Mouse (Mus musculus) limb, embryonic 15.5 days (tissue): ENCODE measurements around the gene Fam13a. TPM values are rescaled to one million over a fixed set of nuclear protein-coding genes. Genes with fewer than 3 reads are reported as not detected.

ENCODE experiments used
- ATAC-seq: fragments of 200-750 bp; cut with Nextera tagmentation; 2 replicates; pipeline ENCODE4 v1.8.0; 2017; ENCODE audit warnings: low read depth, moderate TSS enrichment; ENCODE audit not compliant: insufficient number of reproducible peaks, low FRiP score, low TSS enrichment
- H3K27ac ChIP-seq: fragments of 300-500 bp; sonication (generic); 2 replicates; pipeline ENCODE4 v1.5.1; 2015; ENCODE audit warnings: moderate library complexity, mild to moderate bottlenecking, inconsistent platforms
- H3K27me3 ChIP-seq: fragments of 300-500 bp; sonication (generic); 2 replicates; pipeline ENCODE4 v1.6.1; 2015; ENCODE audit warnings: inconsistent platforms
- H3K36me3 ChIP-seq: fragments of 300-500 bp; sonication (generic); 2 replicates; pipeline ENCODE4 v1.6.1; 2015; ENCODE audit warnings: inconsistent platforms
- H3K4me1 ChIP-seq: fragments of 300-500 bp; sonication (generic); 2 replicates; pipeline ENCODE4 v1.6.1; 2015; ENCODE audit warnings: inconsistent platforms
- H3K4me2 ChIP-seq: fragments of 300-500 bp; sonication (generic); 2 replicates; pipeline ENCODE4 v1.6.1; 2015; ENCODE audit warnings: mild to moderate bottlenecking, inconsistent platforms
- H3K4me3 ChIP-seq: fragments of 300-500 bp; sonication (generic); 2 replicates; pipeline ENCODE4 v1.5.1; 2015; ENCODE audit warnings: mild to moderate bottlenecking, inconsistent platforms
- H3K9ac ChIP-seq: fragments of 300-500 bp; sonication (generic); 2 replicates; pipeline ENCODE4 v1.6.1; 2015; ENCODE audit warnings: inconsistent platforms
- H3K9me3 ChIP-seq: fragments of 300-500 bp; sonication (generic); 2 replicates; pipeline ENCODE4 v1.6.1; 2016; ENCODE audit warnings: inconsistent platforms
- WGBS: fragments of 180-500 bp; shearing (Covaris S2); methylation state at CpG from one replicate; pipeline ENCODE4 v1.1.7; 2015; 5-methylcytosine and 5-hydroxymethylcytosine counted together
- polyA plus RNA-seq: library from polyadenylated mRNA; unstranded; fragments of >200 nt; fragmentation: Nextera tagmentation; extraction: Ambion mirVana; gene quantifications from 2 replicates; pipeline ENCODE4 v1.2.1, GENCODE M21; 2015

Gene Fam13a
- polyA plus RNA-seq, 1 experiment from 2014 or later: 8.7 TPM

DNA sequence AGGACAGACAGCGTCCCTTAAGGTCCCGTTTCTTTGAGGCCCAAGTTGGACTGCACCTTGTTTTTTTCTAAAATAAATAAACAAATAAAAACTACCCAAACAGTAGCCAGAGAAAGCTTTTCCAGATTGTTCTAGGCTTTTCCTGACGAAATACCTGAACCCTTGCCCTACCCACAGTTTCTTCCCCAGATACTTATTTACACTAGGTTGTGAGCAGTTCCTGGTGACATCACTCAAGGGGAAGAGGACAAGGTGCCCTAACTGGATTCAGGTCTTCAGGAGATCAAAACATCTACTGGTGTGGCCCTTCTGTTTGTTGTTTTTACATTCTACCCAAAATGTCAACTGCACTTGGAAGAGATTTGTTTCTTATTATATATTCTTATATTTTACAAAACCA lies 457 bp upstream of the Fam13a start:
- H3K4me1 ChIP-seq: no peaks in the 10 kb centered on the region
- ATAC-seq: no peak
- WGBS: 17% methylated on average over 3 of the region's 3 CpGs
- no peaks in the 10 kb centered on the region for H3K27me3 ChIP-seq
- peak overlapping the region; percentile 60 for H3K4me3 ChIP-seq
- H3K36me3 ChIP-seq: no peaks in the 10 kb centered on the region
- H3K9me3 ChIP-seq: no peaks in the 10 kb centered on the region
- no peak overlapping the region; the same call in 1 of the 2 replicates for H3K27ac ChIP-seq
- peak overlapping the region; percentile 58 for H3K4me2 ChIP-seq
- H3K9ac ChIP-seq: no peak overlapping the region

DNA sequence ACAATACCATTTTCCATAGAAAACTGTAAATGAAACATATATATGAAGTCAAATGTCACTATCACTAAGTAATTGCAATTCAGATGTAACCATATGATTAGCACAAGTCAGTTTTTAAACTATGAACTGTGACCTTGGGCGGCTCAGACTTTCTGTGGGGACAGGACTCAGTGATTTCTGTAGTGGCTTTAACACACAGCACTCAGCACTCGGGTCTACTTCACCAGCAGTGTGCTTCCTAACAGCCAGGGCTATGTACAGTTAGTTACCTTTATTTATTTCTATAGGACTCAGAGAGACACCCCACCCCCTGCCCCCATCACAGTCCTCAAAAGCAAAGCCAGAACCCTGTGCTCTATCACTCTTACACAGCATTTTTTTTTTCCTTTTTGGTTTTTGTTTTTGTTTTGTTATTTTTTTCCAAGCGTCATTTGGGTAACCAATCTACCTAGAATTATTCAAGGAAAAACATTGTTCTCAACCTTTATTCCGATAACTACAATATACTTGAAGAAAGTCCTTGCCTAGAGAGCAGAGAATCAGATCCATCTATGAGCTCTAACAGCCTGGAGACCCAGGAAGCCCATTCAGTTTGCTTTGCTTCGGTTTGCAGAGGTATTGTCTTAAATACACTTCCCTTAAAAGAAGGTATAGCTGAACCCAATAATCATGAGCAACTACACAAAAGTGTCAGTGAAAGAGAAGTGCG lies 740 bp downstream of the Fam13a start:
- no peaks in the 10 kb centered on the region for H3K27me3 ChIP-seq
- H3K36me3 ChIP-seq: no peaks in the 10 kb centered on the region
- H3K4me2 ChIP-seq: peak overlapping the region; percentile 58
- H3K4me1 ChIP-seq: no peaks in the 10 kb centered on the region
- no peak for ATAC-seq
- no peaks in the 10 kb centered on the region for H3K9me3 ChIP-seq
- peak overlapping the region; percentile 58; the same call in 1 of the 2 replicates for H3K27ac ChIP-seq
- peak overlapping the region; percentile 60 for H3K4me3 ChIP-seq
- WGBS: 48% methylated on average over 6 of the region's 6 CpGs
- H3K9ac ChIP-seq: peak overlapping the region; percentile 33; the same call in 1 of the 2 replicates

DNA sequence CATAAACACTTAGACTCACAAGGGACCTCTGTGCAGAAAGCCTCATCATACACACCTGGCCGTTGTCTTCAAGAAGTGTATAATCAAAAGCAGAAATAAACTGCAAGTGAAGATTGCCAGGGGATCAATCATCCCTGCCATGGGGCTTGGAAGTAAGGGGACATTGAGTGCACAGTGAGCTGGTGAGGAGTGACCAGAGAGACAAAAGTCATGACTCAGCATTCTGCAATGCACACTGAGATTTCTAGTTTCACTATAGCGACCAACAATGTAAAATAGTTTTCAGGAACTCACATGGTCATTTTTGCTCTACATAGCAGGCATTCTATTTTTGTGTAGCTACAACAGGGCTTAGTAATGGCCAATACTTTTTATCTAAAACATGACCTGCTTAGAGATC lies 1.7 kb downstream of the Fam13a start:
- ATAC-seq: no peak
- Histone ChIP-seq H3K4me2 (no peak overlapping the region), H3K27ac (no peak overlapping the region)

DNA sequence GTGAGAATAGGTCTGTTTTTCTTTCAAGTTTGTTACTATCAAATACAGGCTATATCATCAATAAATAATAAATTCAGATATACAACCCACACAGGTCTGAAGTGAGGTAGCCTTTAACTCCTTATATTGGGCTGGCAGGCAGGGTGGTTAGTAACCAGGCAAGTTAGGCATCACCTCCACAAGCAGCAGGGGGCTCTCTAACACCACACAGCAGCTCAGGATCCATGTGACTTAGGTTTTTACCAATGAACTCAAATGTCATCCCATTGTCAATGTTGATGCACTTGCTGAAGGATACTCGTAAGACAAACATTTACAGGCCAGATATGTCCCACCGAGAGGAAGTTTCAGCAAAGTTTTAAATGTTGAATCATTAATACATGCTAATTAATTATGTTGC lies 4.0 kb downstream of the Fam13a start:
- WGBS: 74% methylated on average over 2 of the region's 2 CpGs
- no peaks in the 10 kb centered on the region for H3K36me3 ChIP-seq
- H3K9ac ChIP-seq: no peak overlapping the region
- no peak overlapping the region for H3K4me3 ChIP-seq
- no peak for ATAC-seq
- no peak overlapping the region for H3K27ac ChIP-seq
- no peaks in the 10 kb centered on the region for H3K4me1 ChIP-seq
- no peak overlapping the region for H3K4me2 ChIP-seq
- H3K27me3 ChIP-seq: no peaks in the 10 kb centered on the region
- H3K9me3 ChIP-seq: no peaks in the 10 kb centered on the region

More for the DNA sequence above, 1.7 kb downstream of the Fam13a start:
- no peak overlapping the region for H3K4me3 ChIP-seq
- H3K9me3 ChIP-seq: no peaks in the 10 kb centered on the region
- no peak overlapping the region for H3K9ac ChIP-seq
- no peaks in the 10 kb centered on the region for H3K36me3 ChIP-seq
- 73% methylated on average over 2 of the region's 2 CpGs for WGBS
- H3K27me3 ChIP-seq: no peaks in the 10 kb centered on the region
- H3K4me1 ChIP-seq: no peaks in the 10 kb centered on the region

DNA sequence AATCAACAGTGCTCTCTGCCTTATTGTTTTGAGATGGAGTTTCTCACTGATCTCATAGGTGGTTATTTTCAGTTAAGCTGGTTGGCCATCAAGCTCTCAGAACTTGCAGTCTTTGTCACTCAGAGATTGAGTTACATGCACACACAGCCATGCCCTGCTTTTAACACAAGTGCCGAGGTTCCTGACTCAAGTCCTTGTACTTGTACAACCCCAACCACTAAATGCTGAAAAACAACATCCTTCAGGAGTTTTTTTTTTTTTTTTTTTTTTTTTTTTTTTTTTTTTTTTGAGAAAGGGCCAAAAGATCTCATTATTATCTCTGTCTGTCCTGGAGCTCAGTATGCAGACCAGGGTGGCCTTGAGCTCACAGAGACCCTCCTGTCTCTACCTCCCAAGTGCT lies 4.5 kb downstream of the Fam13a start:
- no peak overlapping the region for H3K9ac ChIP-seq
- no peak for ATAC-seq
- no peak overlapping the region for H3K4me3 ChIP-seq
- no peaks in the 10 kb centered on the region for H3K27me3 ChIP-seq
- no peaks in the 10 kb centered on the region for H3K9me3 ChIP-seq
- H3K4me1 ChIP-seq: no peaks in the 10 kb centered on the region
- H3K4me2 ChIP-seq: no peak overlapping the region
- no peak overlapping the region for H3K27ac ChIP-seq
- H3K36me3 ChIP-seq: no peaks in the 10 kb centered on the region
- WGBS: 58% methylated on average over 1 of the region's 1 CpGs

DNA sequence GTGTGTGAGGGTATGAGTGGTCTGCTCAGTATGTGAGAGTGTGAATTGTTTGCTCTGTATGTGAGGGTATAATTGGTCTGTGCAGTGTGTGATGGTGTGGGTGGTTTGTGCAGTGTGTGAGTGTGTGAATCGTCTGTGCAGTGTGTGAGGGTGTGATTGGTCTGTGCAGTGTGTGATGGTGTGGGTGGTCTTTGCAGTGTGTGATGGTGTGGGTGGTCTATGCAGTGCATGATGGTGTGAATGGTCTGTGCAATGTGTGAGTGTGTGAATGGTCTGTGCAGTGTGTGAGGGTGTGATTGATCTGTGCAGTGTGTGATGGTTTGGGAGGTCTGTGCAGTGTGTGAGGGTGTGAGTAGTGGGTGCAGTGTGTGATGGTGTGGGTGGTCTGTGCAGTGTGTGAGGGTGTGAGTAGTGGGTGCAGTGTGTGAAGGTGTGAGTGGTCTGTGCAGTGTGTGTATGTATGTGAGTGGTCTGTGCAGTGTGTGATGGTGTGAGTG lies 8.0 kb downstream of the Fam13a start:
- Histone ChIP-seq H3K27me3 (no peaks in the 10 kb centered on the region), H3K9me3 (no peaks in the 10 kb centered on the region), H3K9ac (no peak overlapping the region), H3K36me3 (no peaks in the 10 kb centered on the region), H3K4me2 (no peak overlapping the region), H3K4me1 (no peaks in the 10 kb centered on the region), H3K27ac (no peak overlapping the region), H3K4me3 (no peak overlapping the region)
- WGBS: 58% methylated on average over 1 of the region's 1 CpGs
- ATAC-seq: no peak

DNA sequence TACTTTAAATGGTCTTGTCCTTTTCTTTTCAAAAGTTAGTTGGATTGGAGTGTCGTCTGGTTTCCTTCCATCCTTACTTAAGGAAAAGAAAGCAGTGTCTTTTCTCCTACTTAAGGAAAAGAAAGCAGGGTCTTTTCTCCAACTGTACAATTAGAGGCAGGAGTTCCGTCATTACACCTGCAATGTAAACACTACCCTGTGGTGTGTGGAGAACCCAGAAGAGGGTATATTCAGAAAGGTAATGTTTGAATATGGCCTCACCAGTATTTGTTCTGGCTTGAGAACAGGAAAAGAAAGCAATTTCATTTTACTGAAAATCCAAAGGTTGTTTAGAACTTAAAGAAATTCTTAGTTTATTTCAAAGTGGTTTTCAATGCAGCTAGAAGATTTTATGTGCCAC lies 9.6 kb downstream of the Fam13a start:
- Histone ChIP-seq H3K27me3 (no peaks in the 10 kb centered on the region), H3K9ac (no peak overlapping the region), H3K4me2 (no peak overlapping the region), H3K4me1 (no peaks in the 10 kb centered on the region), H3K27ac (no peak overlapping the region), H3K4me3 (no peak overlapping the region), H3K36me3 (no peaks in the 10 kb centered on the region), H3K9me3 (no peaks in the 10 kb centered on the region)
- WGBS: 68% methylated on average over 2 of the region's 2 CpGs
- ATAC-seq: no peak

DNA sequence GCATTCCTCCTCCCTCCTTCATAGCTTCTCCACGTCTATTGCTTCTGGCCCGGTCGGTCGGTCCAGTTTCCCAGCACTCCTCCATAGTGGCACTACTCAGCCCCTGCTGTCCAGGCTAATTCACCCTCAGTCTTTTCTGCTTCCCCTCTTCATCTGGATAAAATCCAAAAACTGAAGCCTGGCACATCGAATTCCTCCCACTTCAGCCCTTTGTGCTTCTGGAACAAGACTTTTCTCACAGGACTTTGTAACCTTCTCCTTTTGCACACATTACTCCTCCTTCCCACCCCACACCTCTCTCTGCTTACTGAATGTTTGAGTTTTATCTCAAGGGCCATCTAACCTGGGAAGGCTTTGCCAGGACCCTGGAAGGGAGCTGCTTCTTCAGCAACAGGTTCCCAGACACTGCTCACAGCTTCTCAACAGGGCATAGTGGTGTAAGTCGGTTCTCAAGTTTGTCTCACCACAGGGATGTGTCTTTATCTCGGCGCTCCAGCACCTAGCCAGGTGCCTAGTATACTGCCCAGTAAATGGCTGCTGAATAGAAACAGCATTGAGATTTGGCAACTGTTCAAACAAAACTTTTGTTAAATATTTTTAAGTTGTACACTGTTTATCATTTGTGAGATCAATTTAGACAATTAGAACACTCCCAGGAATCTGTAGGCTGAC lies 10.1 kb downstream of the Fam13a start:
- Histone ChIP-seq H3K36me3 (no peaks in the 10 kb centered on the region), H3K9me3 (no peaks in the 10 kb centered on the region), H3K4me2 (no peak overlapping the region), H3K4me3 (no peak overlapping the region), H3K4me1 (no peaks in the 10 kb centered on the region), H3K9ac (no peak overlapping the region), H3K27me3 (no peaks in the 10 kb centered on the region), H3K27ac (no peak overlapping the region)
- 75% methylated on average over 8 of the region's 8 CpGs for WGBS
- ATAC-seq: no peak

DNA sequence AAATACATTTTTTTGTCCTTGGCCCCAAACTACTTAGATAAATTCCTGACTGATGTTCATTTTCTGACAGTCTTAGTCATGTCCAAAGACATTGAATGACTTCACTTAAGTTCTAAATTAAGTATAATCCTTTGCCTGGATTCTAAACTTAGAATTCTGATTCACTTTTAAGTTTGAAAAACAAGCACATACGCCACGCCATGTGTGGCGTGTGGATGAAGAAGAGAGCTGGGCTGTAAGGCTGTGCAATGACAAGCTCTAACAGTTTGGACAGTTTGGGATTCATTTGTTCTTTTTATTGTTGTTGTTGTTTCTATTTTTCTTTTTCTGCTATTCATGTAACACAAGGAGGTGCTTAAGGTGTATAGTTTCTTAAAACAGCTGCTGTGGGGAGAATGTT lies 13.6 kb downstream of the Fam13a start:
- WGBS: 88% methylated on average over 3 of the region's 3 CpGs
- no peak for ATAC-seq
- Histone ChIP-seq H3K4me2 (no peak overlapping the region), H3K9me3 (no peaks in the 10 kb centered on the region), H3K27ac (no peak overlapping the region), H3K36me3 (no peaks in the 10 kb centered on the region), H3K27me3 (no peaks in the 10 kb centered on the region), H3K4me1 (no peaks in the 10 kb centered on the region), H3K4me3 (no peak overlapping the region), H3K9ac (no peak overlapping the region)

DNA sequence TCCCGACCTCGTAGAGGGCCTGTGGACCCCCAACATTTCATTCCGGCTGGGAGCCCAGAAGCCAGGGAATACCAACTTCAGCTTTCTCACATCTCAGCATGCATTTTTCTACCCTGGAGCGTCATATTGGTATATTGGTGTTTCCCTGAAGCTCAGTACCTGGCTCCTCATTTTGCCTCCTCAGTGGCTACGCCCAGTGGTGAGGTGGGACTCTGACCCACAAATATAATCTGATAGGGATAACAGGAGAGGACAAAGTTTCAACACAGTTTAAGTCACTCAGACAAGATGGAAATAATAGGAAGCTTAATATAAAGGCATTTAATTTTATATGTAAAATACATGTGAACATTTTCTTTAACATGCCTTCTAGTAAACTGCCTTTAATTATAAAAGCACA lies 19.7 kb downstream of the Fam13a start:
- 88% methylated on average over 5 of the region's 5 CpGs for WGBS
- no peaks in the 10 kb centered on the region for H3K9me3 ChIP-seq
- ATAC-seq: no peak

DNA sequence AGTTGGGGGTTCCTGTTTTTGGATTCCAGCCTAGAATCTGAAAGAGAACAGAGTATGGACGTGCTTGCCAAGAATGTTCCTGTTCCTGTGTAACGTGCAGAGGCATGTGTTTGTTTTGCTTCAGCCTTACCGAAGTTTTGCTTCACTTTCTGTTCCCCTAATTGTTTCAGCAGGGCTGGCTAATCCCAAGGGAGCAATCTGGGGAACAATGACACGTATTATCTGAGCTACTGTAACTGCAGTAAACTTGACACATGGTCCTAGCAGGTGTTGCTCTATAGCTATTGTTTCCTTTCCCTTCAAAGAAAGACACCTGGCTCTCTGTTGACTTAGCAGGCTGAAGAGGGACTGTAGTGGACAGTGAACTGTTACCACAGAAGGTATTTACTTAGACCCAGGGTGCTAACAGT lies 25.3 kb downstream of the Fam13a start:
- no peak for ATAC-seq
- no peaks in the 10 kb centered on the region for H3K9me3 ChIP-seq
- no peaks in the 10 kb centered on the region for H3K36me3 ChIP-seq
- 13% methylated on average over 4 of the region's 4 CpGs for WGBS
- no peaks in the 10 kb centered on the region for H3K27me3 ChIP-seq
- no peak overlapping the region for H3K9ac ChIP-seq
- H3K4me1 ChIP-seq: peaks cover 3% of the 10 kb centered on the region; the same call in 1 of the 2 replicates
- H3K4me2 ChIP-seq: no peak overlapping the region
- no peak overlapping the region for H3K4me3 ChIP-seq
- peak overlapping the region; percentile 18; the same call in 1 of the 2 replicates for H3K27ac ChIP-seq

More for the DNA sequence above, 19.7 kb downstream of the Fam13a start:
- Histone ChIP-seq H3K4me1 (no peaks in the 10 kb centered on the region), H3K9ac (no peak overlapping the region), H3K27ac (no peak overlapping the region), H3K36me3 (no peaks in the 10 kb centered on the region), H3K4me2 (no peak overlapping the region), H3K4me3 (no peak overlapping the region), H3K27me3 (no peaks in the 10 kb centered on the region)

DNA sequence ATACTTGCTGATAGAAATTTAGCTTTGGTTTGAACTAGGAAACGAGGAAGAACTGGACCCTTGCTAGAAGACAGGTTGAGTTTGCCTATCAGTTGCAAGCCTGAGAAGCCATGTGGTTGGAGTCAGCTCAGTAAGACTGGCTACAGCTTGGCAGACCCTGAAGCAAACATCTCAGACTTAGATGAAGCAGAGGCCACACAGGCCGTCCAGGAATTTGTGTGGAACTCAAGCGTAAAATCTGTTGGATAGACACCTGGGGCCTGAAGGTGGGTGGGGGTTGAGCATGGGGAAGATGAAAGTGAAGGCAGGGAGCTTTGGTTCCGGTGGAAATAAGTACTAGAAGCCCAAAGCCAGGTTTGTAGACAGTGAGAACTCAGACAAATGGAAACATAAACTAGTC lies 25.8 kb downstream of the Fam13a start:
- 44% methylated on average over 4 of the region's 4 CpGs for WGBS
- Histone ChIP-seq H3K4me1 (peaks cover 3% of the 10 kb centered on the region; the same call in 1 of the 2 replicates), H3K27me3 (no peaks in the 10 kb centered on the region), H3K36me3 (no peaks in the 10 kb centered on the region), H3K9me3 (no peaks in the 10 kb centered on the region), H3K4me2 (no peak overlapping the region), H3K9ac (no peak overlapping the region), H3K4me3 (no peak overlapping the region), H3K27ac (no peak overlapping the region)
- no peak for ATAC-seq
